Comparison of ENCODE assay signal across 8 mouse cellular contexts in genomic region chr5:53998743-53999460, GRCm38 (mm10). TPM values are rescaled to one million over a fixed set of nuclear protein-coding genes. Genes with fewer than 3 reads are reported as not detected.
DNase-seq lines count a peak whose midpoint lies in the region; ATAC-seq lines count a peak whose summit lies in the region.

No protein-coding gene starts in this region.

- under 1% methylated on average over 76 of the region's 76 CpGs for WGBS in embryonic facial prominence, embryonic 15.5 days
- WGBS in kidney, embryonic 14.5 days = under 1% methylated on average over 64 of the region's 76 CpGs
- under 1% methylated on average over 67 of the region's 76 CpGs for WGBS in liver, embryonic 13.5 days (ENCODE audit: insufficient replicate concordance)
- under 1% methylated on average over 76 of the region's 76 CpGs for WGBS in stomach, embryonic 15.5 days

- H3K4me3 ChIP-seq in embryonic facial prominence, embryonic 15.5 days (replicated peaks) = peak overlapping the region; percentile 95
- H3K4me3 ChIP-seq in kidney, embryonic 14.5 days (ENCODE audit: low read length) = peak overlapping the region; percentile 92
- H3K4me3 ChIP-seq in liver, embryonic 13.5 days (replicated peaks) = peak overlapping the region; percentile 88
- peak overlapping the region; percentile 80 for H3K4me3 ChIP-seq in stomach, embryonic 15.5 days (replicated peaks)

- peaks cover 27% of the 10 kb centered on the region for H3K4me1 ChIP-seq in embryonic facial prominence, embryonic 15.5 days
- H3K4me1 ChIP-seq in kidney, embryonic 14.5 days (ENCODE audit: control insufficient read depth, insufficient read depth, low read length) = peaks cover 12% of the 10 kb centered on the region
- peaks cover 39% of the 10 kb centered on the region for H3K4me1 ChIP-seq in liver, embryonic 13.5 days (replicated peaks)
- 0 out of 2 replicates have a peak, but pooled peaks cover 5% of the 10 kb centered on the region for H3K4me1 ChIP-seq in stomach, embryonic 15.5 days

- no peaks in the 10 kb centered on the region for H3K27me3 ChIP-seq in embryonic facial prominence, embryonic 15.5 days
- H3K27me3 ChIP-seq in kidney, embryonic 14.5 days (ENCODE audit: control insufficient read depth, insufficient read depth, low read length) = no peaks in the 10 kb centered on the region
- H3K27me3 ChIP-seq in liver, embryonic 13.5 days = peaks cover 20% of the 10 kb centered on the region
- H3K27me3 ChIP-seq in stomach, embryonic 15.5 days (replicated peaks) = no peaks in the 10 kb centered on the region

- H3K36me3 ChIP-seq in embryonic facial prominence, embryonic 15.5 days = no peaks in the 10 kb centered on the region
- no peaks in the 10 kb centered on the region for H3K36me3 ChIP-seq in kidney, embryonic 14.5 days (ENCODE audit: control insufficient read depth, insufficient read depth, low read length)
- no peaks in the 10 kb centered on the region for H3K36me3 ChIP-seq in liver, embryonic 13.5 days
- H3K36me3 ChIP-seq in stomach, embryonic 15.5 days = no peaks in the 10 kb centered on the region

- peak overlapping the region; percentile 49 for H3K4me2 ChIP-seq in embryonic facial prominence, embryonic 15.5 days (replicated peaks)
- H3K4me2 ChIP-seq in kidney, embryonic 14.5 days (replicated peaks; ENCODE audit: low read depth, low read length) = peak overlapping the region; percentile 55
- peak overlapping the region; percentile 96 for H3K4me2 ChIP-seq in liver, embryonic 13.5 days
- H3K4me2 ChIP-seq in stomach, embryonic 15.5 days = peak overlapping the region; percentile 74

- no peaks in the 10 kb centered on the region for H3K9me3 ChIP-seq in embryonic facial prominence, embryonic 15.5 days (replicated peaks)
- H3K9me3 ChIP-seq in kidney, embryonic 14.5 days (ENCODE audit: control insufficient read depth, low read length) = no peaks in the 10 kb centered on the region
- no peaks in the 10 kb centered on the region for H3K9me3 ChIP-seq in liver, embryonic 13.5 days (replicated peaks)
- H3K9me3 ChIP-seq in stomach, embryonic 15.5 days = no peaks in the 10 kb centered on the region

- peak; percentile 25; the same call in 1 of the 2 replicates for ATAC-seq in embryonic facial prominence, embryonic 15.5 days (ENCODE audit: insufficient number of reproducible peaks, low FRiP score, low TSS enrichment, low read depth)
- peak; percentile 44 for ATAC-seq in kidney, embryonic 14.5 days (ENCODE audit: low FRiP score, low TSS enrichment)
- ATAC-seq in liver, embryonic 13.5 days (ENCODE audit: low read depth) = peak; percentile 60
- peak; percentile 15 for ATAC-seq in stomach, embryonic 15.5 days (ENCODE audit: insufficient read depth, low FRiP score, low read depth)

- H3K9ac ChIP-seq in embryonic facial prominence, embryonic 15.5 days = peak overlapping the region; percentile 91
- H3K9ac ChIP-seq in kidney, embryonic 14.5 days (ENCODE audit: low read depth, low read length) = peak overlapping the region; percentile 95
- peak overlapping the region; percentile 89 for H3K9ac ChIP-seq in liver, embryonic 13.5 days
- H3K9ac ChIP-seq in stomach, embryonic 15.5 days = peak overlapping the region; percentile 66

- DNase-seq in B cell, adult 2 months = peak; percentile 75 to 76
- DNase-seq in adrenal gland, postnatal 4 days (ENCODE audit: low spot score in 2 of 2) = peak; percentile 27 to 29
- DNase-seq in heart, adult 9 months (ENCODE audit: low spot score in 2 of 2) = peak; percentile 50 to 63
- peak; percentile 45 for DNase-seq in liver, embryonic 13.5 days
- peak; percentile 76 for DNase-seq in neural tube, embryonic 10.5 days (ENCODE audit: extremely low spot score, low spot score)

- H3K27ac ChIP-seq in embryonic facial prominence, embryonic 15.5 days (replicated peaks) = peak overlapping the region; percentile 93
- H3K27ac ChIP-seq in kidney, embryonic 14.5 days (ENCODE audit: low read depth, low read length) = peak overlapping the region; percentile 92
- peak overlapping the region; percentile 81 for H3K27ac ChIP-seq in liver, embryonic 13.5 days
- peak overlapping the region; percentile 91 for H3K27ac ChIP-seq in stomach, embryonic 15.5 days

RNA-seq across cellular contexts. Expression of gene Stim2, which starts 0.6 kb away (rescaled TPM):
- total RNA-seq in adrenal gland, postnatal 4 days (2021) = 10 to 100 TPM; 30.3 to 31.9 TPM
- 23.5 and 24.4 TPM in 2 replicates for polyA plus RNA-seq in embryonic facial prominence, embryonic 15.5 days (2015; fragmentation: Nextera tagmentation; extraction: Ambion mirVana)
- 16.5 and 26.0 TPM in 2 replicates for polyA plus RNA-seq in kidney, embryonic 14.5 days (2014; fragmentation: Nextera tagmentation; extraction: Ambion mirVana)
- 4.8 and 5.6 TPM in 2 replicates for polyA plus RNA-seq in liver, embryonic 13.5 days (2015; fragmentation: Nextera tagmentation; extraction: Ambion mirVana)
- 17.9 and 19.2 TPM in 2 replicates for polyA plus RNA-seq in stomach, embryonic 15.5 days (2015; fragmentation: Nextera tagmentation; extraction: Ambion mirVana)

Comparison
In these comparisons a context has a peak if more than half of its experiments do, and no peak if none do; other contexts are left out.
1. Peak in every context shown above with its lines: DNase-seq, ATAC-seq, H3K4me3 ChIP-seq and H3K27ac ChIP-seq.